Mouse (Mus musculus): ENCODE data around the gene Wdr17. TPM values are rescaled to one million over a fixed set of nuclear protein-coding genes. Genes with fewer than 3 reads are reported as not detected.

Wdr17 gene
- total RNA-seq (2014; rRNA removed) (16.7 and 18.6 TPM in 2 replicates), polyA plus RNA-seq (2015; fragmentation: Nextera tagmentation; extraction: Ambion mirVana) (13.1 and 13.9 TPM in 2 replicates)

DNA sequence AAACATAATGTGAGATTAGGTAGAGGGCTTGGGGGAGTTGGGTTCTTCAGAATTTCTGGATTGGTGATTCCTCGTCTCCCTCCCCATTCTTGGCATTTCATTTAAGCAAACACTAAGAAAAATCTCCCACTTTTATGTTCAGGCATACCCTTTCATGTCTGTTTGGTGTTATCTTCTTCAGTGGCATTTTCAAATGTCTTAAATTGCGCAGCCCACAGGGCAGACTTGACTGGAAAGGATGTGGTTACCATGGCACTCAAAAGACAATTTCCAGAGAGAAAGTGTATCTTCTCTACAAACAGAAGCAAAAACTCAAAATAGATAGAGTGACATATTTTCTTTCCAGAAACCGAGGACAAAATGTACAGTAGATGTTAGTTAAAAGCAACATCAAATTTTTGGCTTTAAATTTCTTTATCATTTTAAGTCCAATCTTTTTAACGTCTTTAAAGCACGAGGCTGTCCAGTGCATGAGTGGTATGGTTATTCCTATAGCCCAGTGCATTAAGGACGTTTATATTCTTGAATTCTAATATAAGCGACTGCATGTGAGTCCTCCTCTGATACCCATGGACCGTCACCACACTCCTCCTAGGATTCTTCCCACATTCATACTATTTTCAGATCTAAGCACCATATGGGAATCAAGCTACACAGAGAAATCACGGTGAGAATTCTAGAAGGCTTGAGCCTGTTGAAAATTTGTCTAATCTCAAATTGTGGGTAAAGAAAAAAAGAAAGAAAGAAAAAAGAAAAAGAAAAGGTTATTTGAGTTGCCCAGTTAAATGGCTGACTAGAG lies at the start of gene Wdr17:
Gene Wdr17, minus strand, starts transcription at position 198 of the 799 bp plus-strand sequence.
- WGBS, result 85% methylated on average over 9 of the region's 9 CpGs
- TF ChIP-seq CTCF (IDR thresholded peaks at IDR 0.05), result no peak
- Histone ChIP-seq H3K4me2 (ENCODE audit: low read depth, low read length, poor library complexity, severe bottlenecking) (no peak within 1 kb of the TSS), H3K4me1 (ENCODE audit: insufficient read depth, low read length) (no peaks in the 10 kb centered on the region), H3K9ac (replicated peaks; ENCODE audit: low read length, poor library complexity, severe bottlenecking) (no peak within 1 kb of the TSS), H3K9me3 (ENCODE audit: low read length) (no peaks in the 10 kb centered on the region), H3K4me3 (ENCODE audit: low read depth, low read length) (no peak within 1 kb of the TSS), H3K27ac (ENCODE audit: low read depth, low read length) (no peak within 1 kb of the TSS), H3K27me3 (ENCODE audit: insufficient read depth, low read length) (no peaks in the 10 kb centered on the region), H3K36me3 (ENCODE audit: insufficient read depth, low read length) (no peaks in the 10 kb centered on the region)
- DNase-seq (ENCODE audit: low spot score) (no peak), ATAC-seq (ENCODE audit: low FRiP score) (no peak)

DNA sequence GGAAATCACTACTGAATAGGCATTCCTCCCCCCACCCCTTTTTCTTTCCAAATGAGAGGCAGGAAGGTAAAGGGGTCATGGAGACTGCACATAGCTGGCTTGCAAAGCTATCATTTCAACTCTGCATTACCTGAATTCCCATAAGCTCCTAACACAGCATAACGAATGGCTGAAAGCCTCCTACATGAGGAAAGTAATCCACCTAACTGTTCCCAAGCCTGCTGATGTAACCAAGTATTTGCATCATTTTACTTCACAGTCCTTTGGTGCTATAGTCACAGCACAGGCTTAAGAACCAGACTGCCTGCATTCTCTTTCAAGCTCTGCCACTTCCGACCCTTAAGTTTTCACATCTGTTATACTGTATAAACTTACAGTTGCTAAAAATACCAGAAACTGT lies 45.3 kb upstream of the Wdr17 start:
- H3K4me3 ChIP-seq (ENCODE audit: low read depth, low read length), result no peak overlapping the region
- no peak overlapping the region for H3K4me2 ChIP-seq (ENCODE audit: low read depth, low read length, poor library complexity, severe bottlenecking)
- H3K27ac ChIP-seq (ENCODE audit: low read depth, low read length), result no peak overlapping the region
- no peaks in the 10 kb centered on the region for H3K9me3 ChIP-seq (ENCODE audit: low read length)
- ATAC-seq (ENCODE audit: low FRiP score), result no peak
- no peaks in the 10 kb centered on the region for H3K36me3 ChIP-seq (ENCODE audit: insufficient read depth, low read length)
- no peaks in the 10 kb centered on the region for H3K27me3 ChIP-seq (ENCODE audit: insufficient read depth, low read length)
- no peaks in the 10 kb centered on the region for H3K4me1 ChIP-seq (ENCODE audit: insufficient read depth, low read length)
- DNase-seq (ENCODE audit: low spot score), result no peak
- WGBS, result 63% methylated on average over 2 of the region's 2 CpGs
- no peak for TF ChIP-seq CTCF (IDR thresholded peaks at IDR 0.05)
- H3K9ac ChIP-seq (replicated peaks; ENCODE audit: low read length, poor library complexity, severe bottlenecking), result no peak overlapping the region

DNA sequence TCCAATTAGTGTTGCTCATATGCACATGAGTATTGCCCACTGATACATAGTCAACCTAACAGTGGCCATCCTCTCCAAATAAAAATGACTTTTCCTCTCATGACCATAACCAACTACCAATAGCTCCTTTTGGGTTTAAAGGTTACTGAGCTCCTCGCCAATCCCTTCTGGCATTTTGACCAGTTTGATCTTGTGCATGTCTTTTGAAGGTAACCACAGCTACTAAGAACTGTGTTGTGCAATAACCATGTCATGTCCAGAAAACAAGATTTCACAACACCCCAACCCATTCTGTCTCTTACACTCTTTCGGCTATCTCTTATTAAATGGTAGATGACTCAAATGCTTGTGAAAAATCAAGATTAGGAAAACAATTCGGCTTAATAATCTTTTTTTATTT lies 38.0 kb upstream of the Wdr17 start:
- no peaks in the 10 kb centered on the region for H3K27me3 ChIP-seq (ENCODE audit: insufficient read depth, low read length)
- TF ChIP-seq CTCF (IDR thresholded peaks at IDR 0.05), result no peak
- H3K4me3 ChIP-seq (ENCODE audit: low read depth, low read length), result no peak overlapping the region
- no peak overlapping the region for H3K9ac ChIP-seq (replicated peaks; ENCODE audit: low read length, poor library complexity, severe bottlenecking)
- H3K9me3 ChIP-seq (ENCODE audit: low read length), result no peaks in the 10 kb centered on the region
- no peak overlapping the region for H3K4me2 ChIP-seq (ENCODE audit: low read depth, low read length, poor library complexity, severe bottlenecking)
- no peaks in the 10 kb centered on the region for H3K4me1 ChIP-seq (ENCODE audit: insufficient read depth, low read length)
- DNase-seq (ENCODE audit: low spot score), result no peak
- no peak overlapping the region for H3K27ac ChIP-seq (ENCODE audit: low read depth, low read length)
- H3K36me3 ChIP-seq (ENCODE audit: insufficient read depth, low read length), result no peaks in the 10 kb centered on the region
- no peak for ATAC-seq (ENCODE audit: low FRiP score)
- 86% methylated on average over 3 of the region's 3 CpGs for WGBS

DNA sequence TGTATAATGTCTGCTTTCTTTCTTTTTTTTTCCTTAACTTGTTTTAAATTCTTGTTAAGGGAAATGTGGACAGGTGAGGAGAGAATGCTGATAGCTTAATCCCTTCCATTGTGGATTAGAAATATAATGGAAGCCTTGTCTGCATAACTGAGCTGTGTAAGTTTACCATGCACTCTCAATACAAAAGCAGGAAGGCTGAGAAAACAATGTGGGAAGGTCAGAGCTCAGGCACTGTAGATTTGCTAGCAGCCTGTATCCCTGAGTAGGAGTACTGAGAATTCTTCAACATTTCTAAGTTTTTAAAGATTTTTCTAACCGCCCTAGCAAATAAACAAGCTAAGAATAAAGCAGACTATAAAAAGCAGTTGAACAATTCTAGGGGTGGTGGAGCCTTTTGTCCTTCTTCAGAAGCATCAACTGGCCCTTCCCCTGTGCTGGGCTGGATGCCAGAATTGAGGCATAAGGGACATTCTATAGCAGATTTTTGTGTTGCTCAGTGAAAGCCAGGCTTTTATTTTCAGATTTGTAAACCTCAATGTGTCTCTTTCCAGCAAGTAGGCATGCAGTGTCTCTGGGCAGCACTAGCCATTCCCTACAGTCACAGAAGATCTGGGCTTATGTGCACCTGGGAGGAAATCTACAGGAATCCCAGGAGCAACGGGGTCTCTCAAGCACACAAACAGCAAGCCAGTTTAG lies 35.3 kb upstream of the Wdr17 start:
- Histone ChIP-seq H3K36me3 (ENCODE audit: insufficient read depth, low read length) (no peaks in the 10 kb centered on the region), H3K4me1 (ENCODE audit: insufficient read depth, low read length) (no peaks in the 10 kb centered on the region), H3K9ac (replicated peaks; ENCODE audit: low read length, poor library complexity, severe bottlenecking) (no peak overlapping the region), H3K27me3 (ENCODE audit: insufficient read depth, low read length) (no peaks in the 10 kb centered on the region), H3K4me3 (ENCODE audit: low read depth, low read length) (no peak overlapping the region), H3K9me3 (ENCODE audit: low read length) (no peaks in the 10 kb centered on the region), H3K4me2 (ENCODE audit: low read depth, low read length, poor library complexity, severe bottlenecking) (no peak overlapping the region), H3K27ac (ENCODE audit: low read depth, low read length) (no peak overlapping the region)
- DNase-seq (ENCODE audit: low spot score) (peak; percentile 49), ATAC-seq (ENCODE audit: low FRiP score) (no peak)
- no peak for TF ChIP-seq CTCF (IDR thresholded peaks at IDR 0.05)
- 20% methylated on average over 2 of the region's 2 CpGs for WGBS

DNA sequence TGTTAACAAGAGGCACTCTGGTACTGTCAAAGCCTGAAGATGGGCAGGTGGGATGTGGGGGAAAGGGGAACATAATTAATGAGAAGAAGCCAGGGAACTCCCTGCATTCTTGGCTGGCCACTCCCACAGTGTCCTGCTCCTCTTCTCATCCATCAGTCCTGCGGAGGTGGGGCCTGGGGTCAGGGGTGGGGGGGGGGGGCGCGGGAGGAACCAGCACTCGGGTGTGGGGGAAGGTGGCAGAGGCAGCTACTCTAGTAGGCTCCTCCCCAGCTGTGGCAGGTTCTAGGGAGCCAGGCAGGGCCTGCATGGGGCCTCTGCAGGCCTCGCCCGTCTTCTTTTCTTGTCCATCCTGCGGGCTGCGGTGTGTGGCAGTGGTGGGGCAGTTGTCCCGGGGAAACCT lies 30.7 kb upstream of the Wdr17 start:
- no peak overlapping the region for H3K4me3 ChIP-seq (ENCODE audit: low read depth, low read length)
- TF ChIP-seq CTCF (IDR thresholded peaks at IDR 0.05), result no peak

DNA sequence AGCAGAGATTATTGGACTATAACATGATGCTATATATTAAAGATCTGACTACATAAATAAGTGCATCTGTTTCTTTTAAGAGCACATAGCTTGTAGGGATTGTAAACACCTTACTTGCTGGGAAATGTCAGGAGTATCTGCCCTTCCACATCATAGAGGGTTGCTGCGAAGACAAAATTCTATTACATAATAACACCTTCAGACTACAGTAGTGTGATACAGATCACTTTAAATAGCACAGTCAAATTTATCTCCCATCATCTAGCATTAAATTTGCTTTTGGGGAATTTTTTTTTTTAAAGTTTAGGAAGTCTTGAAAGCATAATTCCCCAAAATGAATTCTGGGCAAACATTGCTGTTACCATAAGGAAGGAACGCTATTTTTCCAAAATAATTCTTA lies 25.9 kb upstream of the Wdr17 start:
- WGBS, result 87% methylated on average over 2 of the region's 2 CpGs
- H3K9ac ChIP-seq (replicated peaks; ENCODE audit: low read length, poor library complexity, severe bottlenecking), result no peak overlapping the region
- no peaks in the 10 kb centered on the region for H3K27me3 ChIP-seq (ENCODE audit: insufficient read depth, low read length)
- no peak overlapping the region for H3K27ac ChIP-seq (ENCODE audit: low read depth, low read length)
- ATAC-seq (ENCODE audit: low FRiP score) (no peak), DNase-seq (ENCODE audit: low spot score) (no peak)
- no peaks in the 10 kb centered on the region for H3K36me3 ChIP-seq (ENCODE audit: insufficient read depth, low read length)
- H3K4me2 ChIP-seq (ENCODE audit: low read depth, low read length, poor library complexity, severe bottlenecking), result no peak overlapping the region
- H3K9me3 ChIP-seq (ENCODE audit: low read length), result no peaks in the 10 kb centered on the region
- no peak overlapping the region for H3K4me3 ChIP-seq (ENCODE audit: low read depth, low read length)
- no peak for TF ChIP-seq CTCF (IDR thresholded peaks at IDR 0.05)
- H3K4me1 ChIP-seq (ENCODE audit: insufficient read depth, low read length), result no peaks in the 10 kb centered on the region

More for the DNA sequence above, 30.7 kb upstream of the Wdr17 start:
- Histone ChIP-seq H3K9me3 (ENCODE audit: low read length) (no peaks in the 10 kb centered on the region), H3K27ac (ENCODE audit: low read depth, low read length) (no peak overlapping the region), H3K27me3 (ENCODE audit: insufficient read depth, low read length) (no peaks in the 10 kb centered on the region), H3K36me3 (ENCODE audit: insufficient read depth, low read length) (no peaks in the 10 kb centered on the region), H3K4me1 (ENCODE audit: insufficient read depth, low read length) (no peaks in the 10 kb centered on the region), H3K4me2 (ENCODE audit: low read depth, low read length, poor library complexity, severe bottlenecking) (no peak overlapping the region), H3K9ac (replicated peaks; ENCODE audit: low read length, poor library complexity, severe bottlenecking) (no peak overlapping the region)
- DNase-seq (ENCODE audit: low spot score), result no peak
- no peak for ATAC-seq (ENCODE audit: low FRiP score)
- 88% methylated on average over 3 of the region's 9 CpGs for WGBS
